Mouse (Mus musculus) hindbrain, embryonic 14.5 days (tissue): ENCODE measurements around the gene Chst3. TPM values are rescaled to one million over a fixed set of nuclear protein-coding genes. Genes with fewer than 3 reads are reported as not detected.

ENCODE experiments used
- ATAC-seq: fragments of 200-750 bp; cut with Nextera tagmentation; 2 replicates; pipeline ENCODE4 v1.8.0; 2017; ENCODE audit warnings: moderate number of reproducible peaks, mild to moderate bottlenecking, moderate TSS enrichment, moderate library complexity; ENCODE audit not compliant: low FRiP score
- DNase-seq: peaks from one replicate; pipeline ENCODE4 v3.0.0-alpha.2; 2015; ENCODE audit warnings: low spot score
- H3K27ac ChIP-seq: fragments of 300-500 bp; sonication (generic); 2 replicates; pipeline ENCODE4 v1.5.1; 2014; ENCODE audit warnings: mild to moderate bottlenecking, moderate library complexity
- H3K27me3 ChIP-seq: fragments of 300-500 bp; sonication (generic); 2 replicates; pipeline ENCODE4 v1.6.1; 2014; ENCODE audit warnings: mild to moderate bottlenecking, low read length, mixed read lengths; ENCODE audit not compliant: control insufficient read depth, insufficient read depth
- H3K36me3 ChIP-seq: fragments of 300-500 bp; sonication (generic); replicated peaks from 2 replicates; pipeline ENCODE4 v1.6.1; 2014; ENCODE audit not compliant: control insufficient read depth, insufficient read depth
- H3K4me1 ChIP-seq: fragments of 300-500 bp; sonication (generic); replicated peaks from 2 replicates; pipeline ENCODE4 v1.6.1; 2014; ENCODE audit warnings: antibody characterized with exemption, low read length, mixed read lengths; ENCODE audit not compliant: control insufficient read depth, insufficient read depth
- H3K4me2 ChIP-seq: fragments of 300-500 bp; sonication (generic); replicated peaks from 2 replicates; pipeline ENCODE4 v1.6.1; 2014; ENCODE audit warnings: mild to moderate bottlenecking, moderate library complexity
- H3K4me3 ChIP-seq: fragments of 300-500 bp; sonication (generic); replicated peaks from 2 replicates; pipeline ENCODE4 v1.5.1; 2014; ENCODE audit warnings: mild to moderate bottlenecking, low read length
- H3K9ac ChIP-seq: fragments of 300-500 bp; sonication (generic); 2 replicates; pipeline ENCODE4 v1.6.1; 2014
- H3K9me3 ChIP-seq: fragments of 300-500 bp; sonication (generic); 2 replicates; pipeline ENCODE4 v1.6.1; 2016; ENCODE audit warnings: low read length; ENCODE audit not compliant: control insufficient read depth
- WGBS: fragments of 180-500 bp; shearing (Covaris S2); extraction: QIAGEN DNeasy Blood & Tissue Kit; methylation state at CpG from one replicate; pipeline ENCODE4 v1.1.7; 2014; 5-methylcytosine and 5-hydroxymethylcytosine counted together
- polyA plus RNA-seq: library from polyadenylated mRNA; unstranded; fragments of >200 nt; fragmentation: Nextera tagmentation; extraction: Ambion mirVana; gene quantifications from 2 replicates; pipeline ENCODE4 v1.2.1, GENCODE M21; 2014

The Chst3 gene
- polyA plus RNA-seq, 1 experiment from 2014 or later = 1.2 TPM

DNA sequence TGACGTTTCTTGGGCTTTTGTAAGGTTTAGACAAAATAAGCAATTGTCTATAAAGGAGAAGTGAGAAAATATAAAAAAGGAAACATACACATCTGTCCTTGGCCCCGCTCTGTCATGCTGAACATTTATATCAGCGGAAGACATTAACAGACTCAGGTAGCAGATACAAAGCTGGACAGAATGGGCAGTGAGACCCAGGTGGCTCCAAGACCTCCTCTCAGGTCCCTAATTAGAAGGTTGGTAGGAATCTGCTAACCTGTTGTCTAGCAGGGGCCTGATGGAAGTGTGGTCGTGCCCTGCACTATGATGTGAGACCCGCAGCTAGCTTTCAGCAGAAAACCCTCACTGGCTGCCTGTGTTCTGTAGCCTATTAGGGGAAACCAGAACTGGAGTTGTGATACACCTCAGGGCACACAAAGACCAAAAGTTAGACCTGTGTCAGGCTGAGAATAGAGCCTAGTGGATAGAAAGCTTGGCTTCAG lies 1.0 kb upstream of the Chst3 start:
- Histone ChIP-seq H3K9ac (no peak overlapping the region), H3K9me3 (no peaks in the 10 kb centered on the region), H3K27me3 (peaks cover 17% of the 10 kb centered on the region), H3K4me3 (no peak overlapping the region), H3K36me3 (no peaks in the 10 kb centered on the region), H3K4me1 (peaks cover 21% of the 10 kb centered on the region; the same call in 1 of the 2 replicates), H3K4me2 (peak overlapping the region; percentile 78; the same call in 1 of the 2 replicates), H3K27ac (no peak overlapping the region)
- DNase-seq (no peak), ATAC-seq (no peak)
- 73% methylated on average over 5 of the region's 5 CpGs for WGBS

GRCm38 (mm10) chr10:60218033-60218590 lies 948 bp downstream of the Chst3 start:
- peaks cover 26% of the 10 kb centered on the region for H3K4me1 ChIP-seq
- no peaks in the 10 kb centered on the region for H3K36me3 ChIP-seq
- H3K4me3 ChIP-seq = peak overlapping the region; percentile 47
- DNase-seq (no peak), ATAC-seq (no peak)
- H3K27ac ChIP-seq = no peak overlapping the region
- H3K9ac ChIP-seq = peak overlapping the region; percentile 67
- WGBS = 4% methylated on average over 18 of the region's 18 CpGs
- H3K9me3 ChIP-seq = no peaks in the 10 kb centered on the region
- H3K4me2 ChIP-seq = peak overlapping the region; percentile 78
- H3K27me3 ChIP-seq = peaks cover 17% of the 10 kb centered on the region

DNA sequence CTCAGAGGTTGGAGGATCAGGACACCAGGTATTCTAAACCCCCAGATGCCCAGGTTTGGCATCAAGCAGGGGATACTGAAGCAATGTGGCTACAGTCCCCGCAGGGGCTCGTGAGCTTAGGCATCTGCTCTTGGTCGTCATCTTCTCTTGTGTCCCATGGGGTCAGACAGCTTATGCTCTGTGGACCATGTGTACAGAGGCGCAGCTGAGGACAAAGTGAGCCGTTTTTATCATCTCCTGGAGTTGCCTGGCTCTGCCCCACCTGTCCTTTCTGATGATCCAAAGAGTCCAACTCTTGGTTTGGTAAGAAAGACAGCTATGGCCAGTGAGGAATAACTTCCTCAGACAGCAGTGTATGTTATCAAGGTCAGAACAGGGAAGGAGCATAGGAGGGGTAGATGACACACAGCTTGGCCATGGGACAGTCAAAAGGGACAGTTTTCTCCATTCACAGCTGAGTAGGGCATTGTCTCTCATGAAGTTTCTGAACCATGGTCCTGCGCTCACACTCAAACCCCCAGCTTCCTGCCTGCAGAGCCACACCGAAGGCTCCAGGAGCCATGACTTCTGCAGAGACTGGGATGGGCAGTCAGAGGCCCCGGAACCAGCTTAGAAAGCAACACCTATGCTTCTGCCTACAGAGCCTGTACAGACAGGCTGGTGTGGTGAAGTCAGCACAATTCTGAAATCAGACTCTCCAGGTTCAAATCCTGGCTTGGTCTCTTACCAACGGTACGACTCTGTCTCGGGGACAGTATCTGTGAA lies 2.5 kb downstream of the Chst3 start:
- H3K36me3 ChIP-seq = no peaks in the 10 kb centered on the region
- H3K27ac ChIP-seq = no peak overlapping the region
- 85% methylated on average over 11 of the region's 11 CpGs for WGBS
- H3K9ac ChIP-seq = no peak overlapping the region
- H3K4me1 ChIP-seq = peaks cover 40% of the 10 kb centered on the region
- ATAC-seq (no peak), DNase-seq (no peak)
- peaks cover 17% of the 10 kb centered on the region for H3K27me3 ChIP-seq
- no peaks in the 10 kb centered on the region for H3K9me3 ChIP-seq
- H3K4me3 ChIP-seq = no peak overlapping the region
- H3K4me2 ChIP-seq = peak overlapping the region; percentile 78; the same call in 1 of the 2 replicates

- no peak for DNase-seq
- no peak overlapping the region for H3K27ac ChIP-seq
- WGBS = 63% methylated on average over 14 of the region's 14 CpGs
- H3K9me3 ChIP-seq = no peaks in the 10 kb centered on the region
- ATAC-seq = no peak
- no peaks in the 10 kb centered on the region for H3K36me3 ChIP-seq
- H3K27me3 ChIP-seq = peaks cover 17% of the 10 kb centered on the region
- no peak overlapping the region for H3K4me2 ChIP-seq
- peaks cover 40% of the 10 kb centered on the region for H3K4me1 ChIP-seq
- H3K4me3 ChIP-seq = no peak overlapping the region
- no peak overlapping the region for H3K9ac ChIP-seq
Observed at GRCm38 (mm10) chr10:60215077-60215960, 3.7 kb downstream of the Chst3 start.

DNA sequence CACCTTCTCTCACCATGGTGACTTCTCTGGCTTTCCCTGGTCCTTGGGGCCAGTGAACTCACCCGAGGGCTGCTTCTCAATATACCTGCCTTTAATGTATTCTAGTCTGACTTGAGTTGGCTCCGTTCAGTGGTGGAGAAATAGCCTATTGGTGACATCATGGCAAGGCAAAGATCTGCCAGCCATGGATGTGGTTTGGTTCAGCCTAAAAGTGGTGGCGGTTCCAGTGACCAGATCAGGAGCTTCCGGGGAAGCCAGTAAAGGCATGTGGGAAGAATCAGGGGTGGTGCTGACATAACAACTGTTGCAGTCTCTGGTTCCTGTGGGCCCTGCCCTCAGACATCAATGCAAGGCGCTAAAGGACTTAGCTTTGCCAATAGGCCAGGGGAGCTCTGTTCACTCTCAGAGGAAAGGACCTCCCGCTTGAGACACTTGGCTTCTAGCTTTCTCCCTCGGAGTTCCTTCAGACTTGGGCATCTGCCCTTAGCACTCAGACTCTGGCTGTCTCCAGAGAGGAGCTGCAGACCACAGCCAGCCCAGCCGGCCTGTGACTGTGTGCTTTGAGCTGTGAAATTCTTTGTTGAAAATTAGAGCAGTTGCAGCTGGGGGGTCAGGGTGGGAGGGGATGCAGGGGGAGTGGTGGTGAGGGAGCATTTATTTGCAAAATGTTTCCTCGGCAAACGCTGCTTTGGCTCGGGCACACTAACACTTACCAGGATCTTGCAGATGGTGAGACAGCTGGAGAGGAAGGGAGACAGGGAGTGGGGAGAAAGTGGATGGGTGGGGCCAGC lies 6.3 kb downstream of the Chst3 start:
- H3K4me3 ChIP-seq = no peak overlapping the region
- H3K27ac ChIP-seq = no peak overlapping the region
- WGBS = 31% methylated on average over 11 of the region's 11 CpGs
- ATAC-seq (no peak), DNase-seq (no peak)
- no peaks in the 10 kb centered on the region for H3K36me3 ChIP-seq
- H3K4me1 ChIP-seq = peaks cover 37% of the 10 kb centered on the region
- H3K9ac ChIP-seq = no peak overlapping the region
- no peaks in the 10 kb centered on the region for H3K9me3 ChIP-seq
- no peak overlapping the region for H3K4me2 ChIP-seq
- H3K27me3 ChIP-seq = peaks cover 3% of the 10 kb centered on the region

DNA sequence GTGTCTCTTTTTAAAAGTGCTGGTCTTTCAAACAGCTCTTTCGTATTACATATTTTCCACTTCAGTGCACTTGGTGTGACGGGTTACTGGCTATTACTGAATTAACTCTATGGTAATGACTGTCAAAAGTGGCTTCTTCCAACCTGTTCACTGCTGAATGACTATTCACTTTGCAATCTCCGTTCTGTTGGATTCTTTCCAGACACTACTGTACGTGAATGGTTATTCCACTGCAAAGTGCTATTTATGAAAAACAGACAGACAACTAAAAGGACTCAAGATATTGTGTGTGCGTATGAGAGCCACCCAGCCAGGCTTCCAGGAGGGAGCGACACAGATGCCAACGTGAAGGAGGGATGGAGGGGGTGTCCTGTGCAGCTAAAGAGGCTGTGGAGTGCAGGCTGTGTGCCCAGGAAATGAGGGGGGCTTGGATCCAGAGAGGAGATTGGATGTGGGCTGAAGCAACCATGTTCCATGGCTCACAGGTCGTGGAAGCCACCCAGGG lies 7.5 kb downstream of the Chst3 start:
- Histone ChIP-seq H3K36me3 (no peaks in the 10 kb centered on the region), H3K27me3 (no peaks in the 10 kb centered on the region), H3K4me3 (no peak overlapping the region), H3K9ac (no peak overlapping the region), H3K27ac (no peak overlapping the region), H3K4me2 (no peak overlapping the region), H3K4me1 (peaks cover 29% of the 10 kb centered on the region), H3K9me3 (no peaks in the 10 kb centered on the region)
- ATAC-seq (no peak), DNase-seq (no peak)
- 54% methylated on average over 8 of the region's 8 CpGs for WGBS

DNA sequence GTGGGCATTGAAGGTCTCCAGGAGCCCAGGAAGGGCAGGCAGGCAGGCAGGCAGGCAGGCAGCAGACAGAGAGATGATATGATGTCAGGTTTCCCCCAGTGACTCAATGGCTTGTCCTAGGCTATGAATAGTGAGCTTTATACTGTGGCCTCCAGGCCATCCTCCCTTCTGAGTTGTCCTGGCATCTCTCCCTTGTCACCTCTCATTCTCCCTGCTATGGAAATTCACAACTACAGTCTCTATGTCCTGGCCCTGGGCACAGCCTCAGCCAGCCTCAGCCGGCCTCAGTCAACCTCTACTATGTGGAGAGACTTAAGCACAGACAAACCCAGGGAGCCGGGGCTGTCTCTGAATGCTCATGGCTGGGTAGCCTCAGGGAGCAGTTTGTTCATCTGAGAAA lies 8.6 kb downstream of the Chst3 start:
- Histone ChIP-seq H3K4me2 (no peak overlapping the region), H3K27me3 (no peaks in the 10 kb centered on the region), H3K4me1 (peaks cover 27% of the 10 kb centered on the region), H3K27ac (no peak overlapping the region), H3K4me3 (no peak overlapping the region), H3K36me3 (no peaks in the 10 kb centered on the region), H3K9ac (no peak overlapping the region), H3K9me3 (no peaks in the 10 kb centered on the region)
- no peak for ATAC-seq
- DNase-seq = no peak
- WGBS = 78% methylated on average over 2 of the region's 2 CpGs

DNA sequence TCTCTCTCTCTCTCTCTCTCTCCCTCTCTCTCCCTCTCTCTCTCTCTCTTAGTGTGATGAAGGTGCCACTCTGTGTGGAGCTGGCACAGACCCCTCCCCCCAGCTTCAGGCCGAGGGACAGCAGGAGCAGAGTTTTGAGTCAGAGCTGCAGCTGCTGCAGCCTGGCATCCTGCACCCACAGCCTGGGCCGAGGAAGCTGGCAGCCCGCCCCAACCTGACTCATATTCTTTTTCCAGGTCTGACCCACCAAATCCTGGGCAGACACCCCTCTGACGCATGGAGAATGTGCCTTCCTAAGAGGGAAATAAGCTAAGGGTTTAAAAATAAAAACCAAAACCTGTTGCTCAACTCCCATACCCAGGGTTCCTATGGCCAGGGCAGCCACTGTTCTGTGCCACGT lies 9.8 kb downstream of the Chst3 start:
- Histone ChIP-seq H3K27me3 (no peaks in the 10 kb centered on the region), H3K4me1 (peaks cover 27% of the 10 kb centered on the region), H3K36me3 (no peaks in the 10 kb centered on the region), H3K4me2 (no peak overlapping the region), H3K4me3 (no peak overlapping the region), H3K27ac (peak overlapping the region; percentile 51; the same call in 1 of the 2 replicates), H3K9ac (no peak overlapping the region), H3K9me3 (no peaks in the 10 kb centered on the region)
- WGBS = 48% methylated on average over 5 of the region's 5 CpGs
- ATAC-seq = no peak
- no peak for DNase-seq
